Mouse (Mus musculus): ENCODE results near the gene Lrrc61. TPM values are rescaled to one million over a fixed set of nuclear protein-coding genes. Genes with fewer than 3 reads are reported as not detected.

Gene Lrrc61
- polyA plus RNA-seq, 1 experiment from 2014 or later: 9.7 TPM

- Histone ChIP-seq H3K4me2 (replicated peaks; ENCODE audit: low read depth, low read length) (no peak overlapping the region), H3K9me3 (ENCODE audit: control insufficient read depth, low read length) (no peaks in the 10 kb centered on the region), H3K9ac (ENCODE audit: low read depth, low read length) (no peak overlapping the region), H3K27ac (ENCODE audit: low read depth, low read length) (no peak overlapping the region), H3K4me1 (ENCODE audit: control insufficient read depth, insufficient read depth, low read length) (no peaks in the 10 kb centered on the region), H3K36me3 (ENCODE audit: control insufficient read depth, insufficient read depth, low read length) (peaks cover 4% of the 10 kb centered on the region; the same call in 1 of the 2 replicates), H3K27me3 (ENCODE audit: control insufficient read depth, insufficient read depth, low read length) (no peaks in the 10 kb centered on the region), H3K4me3 (ENCODE audit: low read length) (no peak overlapping the region)
- 80% methylated on average over 2 of the region's 2 CpGs for WGBS
- ATAC-seq (ENCODE audit: low FRiP score, low TSS enrichment): no peak
Measured at GRCm38 (mm10) chr6:48533475-48533874, 21.1 kb upstream of the Lrrc61 start.

GRCm38 (mm10) chr6:48534913-48535312 lies 19.7 kb upstream of the Lrrc61 start:
- no peaks in the 10 kb centered on the region for H3K27me3 ChIP-seq (ENCODE audit: control insufficient read depth, insufficient read depth, low read length)
- no peak overlapping the region for H3K4me3 ChIP-seq (ENCODE audit: low read length)
- no peaks in the 10 kb centered on the region for H3K4me1 ChIP-seq (ENCODE audit: control insufficient read depth, insufficient read depth, low read length)
- no peaks in the 10 kb centered on the region for H3K9me3 ChIP-seq (ENCODE audit: control insufficient read depth, low read length)
- no peak overlapping the region for H3K4me2 ChIP-seq (replicated peaks; ENCODE audit: low read depth, low read length)
- 85% methylated on average over 8 of the region's 8 CpGs for WGBS
- no peak overlapping the region for H3K9ac ChIP-seq (ENCODE audit: low read depth, low read length)
- H3K36me3 ChIP-seq (ENCODE audit: control insufficient read depth, insufficient read depth, low read length): 0 out of 2 replicates have a peak, but pooled peaks cover 4% of the 10 kb centered on the region
- no peak for ATAC-seq (ENCODE audit: low FRiP score, low TSS enrichment)
- no peak overlapping the region for H3K27ac ChIP-seq (ENCODE audit: low read depth, low read length)

GRCm38 (mm10) chr6:48536091-48536490 lies 18.5 kb upstream of the Lrrc61 start:
- no peaks in the 10 kb centered on the region for H3K27me3 ChIP-seq (ENCODE audit: control insufficient read depth, insufficient read depth, low read length)
- 0 out of 2 replicates have a peak, but pooled peaks cover 4% of the 10 kb centered on the region for H3K36me3 ChIP-seq (ENCODE audit: control insufficient read depth, insufficient read depth, low read length)
- 72% methylated on average over 4 of the region's 4 CpGs for WGBS
- H3K27ac ChIP-seq (ENCODE audit: low read depth, low read length): no peak overlapping the region
- no peak overlapping the region for H3K4me3 ChIP-seq (ENCODE audit: low read length)
- H3K4me1 ChIP-seq (ENCODE audit: control insufficient read depth, insufficient read depth, low read length): no peaks in the 10 kb centered on the region
- ATAC-seq (ENCODE audit: low FRiP score, low TSS enrichment): no peak
- no peaks in the 10 kb centered on the region for H3K9me3 ChIP-seq (ENCODE audit: control insufficient read depth, low read length)
- H3K4me2 ChIP-seq (replicated peaks; ENCODE audit: low read depth, low read length): no peak overlapping the region
- no peak overlapping the region for H3K9ac ChIP-seq (ENCODE audit: low read depth, low read length)

DNA sequence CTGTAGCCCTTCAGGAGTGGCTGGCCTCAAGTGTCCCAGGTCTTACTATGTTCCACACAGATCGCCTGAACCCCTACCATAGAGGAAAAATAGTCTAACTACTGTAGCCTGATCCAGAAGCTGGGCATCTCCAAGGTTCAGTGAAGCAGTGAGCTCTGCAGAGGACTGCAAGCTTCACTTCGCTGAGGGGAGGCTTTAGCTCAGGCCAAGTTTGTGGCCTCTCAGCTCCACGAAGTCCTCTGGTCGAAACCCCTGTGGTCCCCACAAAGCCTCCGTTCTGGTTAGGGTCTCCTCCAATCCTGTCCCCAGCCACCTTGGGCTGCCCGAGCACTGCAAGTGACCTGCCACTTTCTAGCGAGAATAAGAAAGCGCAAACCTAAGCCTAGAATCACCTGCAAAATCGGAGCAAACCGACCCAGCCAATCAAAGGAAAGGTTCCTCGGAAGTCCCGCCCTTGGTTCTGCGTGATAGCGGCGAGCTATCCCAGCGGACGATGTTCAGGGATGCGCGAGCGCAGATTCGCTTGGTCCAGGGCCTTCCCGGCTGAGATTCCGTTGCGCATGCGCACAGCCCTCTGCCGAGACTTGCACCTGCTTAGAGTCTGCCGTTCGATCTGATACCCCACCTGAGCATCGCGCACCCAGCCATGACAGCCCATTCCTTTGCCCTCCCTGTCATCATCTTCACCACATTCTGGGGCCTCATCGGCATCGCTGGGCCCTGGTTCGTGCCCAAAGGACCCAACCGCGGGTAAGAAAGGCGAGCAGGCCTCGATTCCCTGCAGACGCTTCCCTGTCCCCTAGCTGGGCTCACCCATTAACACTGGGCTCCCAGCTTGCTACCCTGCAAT lies 17.3 kb upstream of the Lrrc61 start, which contains the start of gene Atp6v0e2:
Atp6v0e2 (plus strand) TSS at position 511 of the 850 bp plus-strand sequence.
- ATAC-seq (ENCODE audit: low FRiP score, low TSS enrichment): peak; percentile 80

GRCm38 (mm10) chr6:48538841-48539737 lies 15.5 kb upstream of the Lrrc61 start:
- peaks cover 12% of the 10 kb centered on the region for H3K4me1 ChIP-seq (ENCODE audit: control insufficient read depth, insufficient read depth, low read length)
- no peaks in the 10 kb centered on the region for H3K9me3 ChIP-seq (ENCODE audit: control insufficient read depth, low read length)
- no peak overlapping the region for H3K4me2 ChIP-seq (replicated peaks; ENCODE audit: low read depth, low read length)
- no peaks in the 10 kb centered on the region for H3K27me3 ChIP-seq (ENCODE audit: control insufficient read depth, insufficient read depth, low read length)
- H3K36me3 ChIP-seq (ENCODE audit: control insufficient read depth, insufficient read depth, low read length): no peaks in the 10 kb centered on the region
- WGBS: 72% methylated on average over 4 of the region's 5 CpGs
- no peak overlapping the region for H3K27ac ChIP-seq (ENCODE audit: low read depth, low read length)
- H3K9ac ChIP-seq (ENCODE audit: low read depth, low read length): no peak overlapping the region
- no peak overlapping the region for H3K4me3 ChIP-seq (ENCODE audit: low read length)
- no peak for ATAC-seq (ENCODE audit: low FRiP score, low TSS enrichment)

More for the DNA sequence above, 17.3 kb upstream of the Lrrc61 start, which contains the start of gene Atp6v0e2:
- Histone ChIP-seq H3K27ac (ENCODE audit: low read depth, low read length) (no peak within 1 kb of the TSS), H3K36me3 (ENCODE audit: control insufficient read depth, insufficient read depth, low read length) (0 out of 2 replicates have a peak, but pooled peaks cover 4% of the 10 kb centered on the region), H3K9ac (ENCODE audit: low read depth, low read length) (peak within 1 kb of the TSS; percentile 46), H3K27me3 (ENCODE audit: control insufficient read depth, insufficient read depth, low read length) (no peaks in the 10 kb centered on the region), H3K4me1 (ENCODE audit: control insufficient read depth, insufficient read depth, low read length) (peaks cover 11% of the 10 kb centered on the region), H3K9me3 (ENCODE audit: control insufficient read depth, low read length) (no peaks in the 10 kb centered on the region), H3K4me2 (replicated peaks; ENCODE audit: low read depth, low read length) (peak within 1 kb of the TSS; percentile 51), H3K4me3 (ENCODE audit: low read length) (peak within 1 kb of the TSS; percentile 31)
- WGBS: 4% methylated on average over 38 of the region's 38 CpGs

DNA sequence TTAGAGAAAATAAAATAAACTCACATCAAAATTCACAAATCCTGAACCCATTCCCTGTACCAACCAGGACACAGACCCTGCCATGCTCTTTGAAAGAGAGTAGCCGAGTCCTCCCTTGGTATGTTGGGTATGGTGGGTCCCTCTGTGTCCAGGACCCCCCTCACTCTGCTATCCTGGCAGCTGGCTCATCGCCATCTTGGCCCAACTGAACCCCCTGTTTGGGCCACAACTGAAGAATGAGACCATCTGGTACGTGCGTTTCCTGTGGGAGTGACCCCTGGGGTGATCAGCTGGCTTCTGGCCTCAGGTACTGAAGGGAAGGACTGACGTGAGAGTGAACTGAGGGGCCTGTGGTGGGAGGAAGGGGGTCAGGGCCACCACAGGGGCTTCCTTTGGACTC lies 14.7 kb upstream of the Lrrc61 start:
- Histone ChIP-seq H3K4me1 (ENCODE audit: control insufficient read depth, insufficient read depth, low read length) (peaks cover 12% of the 10 kb centered on the region), H3K36me3 (ENCODE audit: control insufficient read depth, insufficient read depth, low read length) (no peaks in the 10 kb centered on the region), H3K9ac (ENCODE audit: low read depth, low read length) (no peak overlapping the region), H3K27ac (ENCODE audit: low read depth, low read length) (no peak overlapping the region), H3K9me3 (ENCODE audit: control insufficient read depth, low read length) (no peaks in the 10 kb centered on the region), H3K4me3 (ENCODE audit: low read length) (no peak overlapping the region), H3K4me2 (replicated peaks; ENCODE audit: low read depth, low read length) (no peak overlapping the region), H3K27me3 (ENCODE audit: control insufficient read depth, insufficient read depth, low read length) (no peaks in the 10 kb centered on the region)
- ATAC-seq (ENCODE audit: low FRiP score, low TSS enrichment): no peak
- WGBS: 58% methylated on average over 5 of the region's 5 CpGs

DNA sequence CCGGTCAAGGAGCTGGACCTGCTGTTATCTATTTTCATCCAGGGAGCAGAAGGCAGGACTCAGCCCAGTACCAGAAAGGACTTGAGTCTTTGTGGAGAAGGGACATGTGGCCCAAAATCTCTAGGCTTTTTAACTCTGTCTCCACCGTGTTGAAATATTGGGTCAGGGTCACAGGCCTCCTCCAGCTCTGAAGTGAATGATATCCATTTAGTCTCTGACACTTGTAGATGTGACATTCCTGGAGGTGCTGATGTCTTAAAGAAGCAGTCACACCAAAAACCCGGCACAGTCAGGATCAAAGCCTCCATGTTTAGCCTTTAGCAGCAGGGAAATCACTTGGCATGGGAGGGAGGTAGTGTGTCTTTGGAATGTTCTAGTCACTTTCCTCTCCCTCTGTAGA lies 13.9 kb upstream of the Lrrc61 start:
- H3K9ac ChIP-seq (ENCODE audit: low read depth, low read length): no peak overlapping the region
- no peaks in the 10 kb centered on the region for H3K27me3 ChIP-seq (ENCODE audit: control insufficient read depth, insufficient read depth, low read length)
- no peak overlapping the region for H3K4me3 ChIP-seq (ENCODE audit: low read length)
- no peak for ATAC-seq (ENCODE audit: low FRiP score, low TSS enrichment)
- no peak overlapping the region for H3K27ac ChIP-seq (ENCODE audit: low read depth, low read length)
- peaks cover 12% of the 10 kb centered on the region for H3K4me1 ChIP-seq (ENCODE audit: control insufficient read depth, insufficient read depth, low read length)
- 35% methylated on average over 3 of the region's 3 CpGs for WGBS
- no peaks in the 10 kb centered on the region for H3K36me3 ChIP-seq (ENCODE audit: control insufficient read depth, insufficient read depth, low read length)
- H3K4me2 ChIP-seq (replicated peaks; ENCODE audit: low read depth, low read length): no peak overlapping the region
- H3K9me3 ChIP-seq (ENCODE audit: control insufficient read depth, low read length): no peaks in the 10 kb centered on the region

GRCm38 (mm10) chr6:48541560-48542450 lies 12.8 kb upstream of the Lrrc61 start:
- Histone ChIP-seq H3K27me3 (ENCODE audit: control insufficient read depth, insufficient read depth, low read length) (no peaks in the 10 kb centered on the region), H3K4me2 (replicated peaks; ENCODE audit: low read depth, low read length) (no peak overlapping the region), H3K4me1 (ENCODE audit: control insufficient read depth, insufficient read depth, low read length) (peaks cover 12% of the 10 kb centered on the region), H3K9me3 (ENCODE audit: control insufficient read depth, low read length) (no peaks in the 10 kb centered on the region), H3K27ac (ENCODE audit: low read depth, low read length) (no peak overlapping the region), H3K36me3 (ENCODE audit: control insufficient read depth, insufficient read depth, low read length) (no peaks in the 10 kb centered on the region), H3K4me3 (ENCODE audit: low read length) (no peak overlapping the region), H3K9ac (ENCODE audit: low read depth, low read length) (no peak overlapping the region)
- WGBS: 10% methylated on average over 7 of the region's 7 CpGs
- peak; percentile 28; the same call in 1 of the 2 replicates for ATAC-seq (ENCODE audit: low FRiP score, low TSS enrichment)

Data from kidney, embryonic 14.5 days (tissue).